Mouse (Mus musculus) urinary bladder, postnatal 10 days (tissue): ENCODE measurements around the gene Cnot9.
A peak's percentile ranks its signal among the peaks of the same experiment; 100 is the strongest.
"Not testable (repeated sequence)": the region's sequence is repeated elsewhere in the genome, so short reads cannot be mapped to it uniquely, and the experiment has no call there.

ENCODE experiments used
- DNase-seq: peaks from one replicate; pipeline ENCODE4 v3.0.0; 2022; ENCODE audit warnings: low spot score

Gene Cnot9

GRCm38 (mm10) chr1:74505721-74506464 lies at the start of gene Cnot9:
Cnot9 (plus strand) TSS chr1:74506058.
- DNase-seq = peak; percentile 99

- no peak for DNase-seq
Observed at GRCm38 (mm10) chr1:74460273-74460672, 45.6 kb upstream of the Cnot9 start.

- DNase-seq = no peak
Observed at GRCm38 (mm10) chr1:74485792-74486191, 20.1 kb upstream of the Cnot9 start.

GRCm38 (mm10) chr1:74501106-74501505 lies 4.8 kb upstream of the Cnot9 start:
- DNase-seq = no peak

- no peak for DNase-seq
Observed at GRCm38 (mm10) chr1:74505393-74505720, 501 bp upstream of the Cnot9 start.

GRCm38 (mm10) chr1:74506471-74506881 lies 618 bp downstream of the Cnot9 start:
- DNase-seq = peak; percentile 23

- DNase-seq = no peak
Observed at GRCm38 (mm10) chr1:74507780-74508179, 1.9 kb downstream of the Cnot9 start.

GRCm38 (mm10) chr1:74511306-74511705 lies 5.4 kb downstream of the Cnot9 start:
- DNase-seq = no peak

GRCm38 (mm10) chr1:74512999-74513398 lies 7.1 kb downstream of the Cnot9 start:
- not testable (repeated sequence) for DNase-seq

GRCm38 (mm10) chr1:74519875-74520274 lies 14.0 kb downstream of the Cnot9 start:
- DNase-seq = no peak

GRCm38 (mm10) chr1:74524746-74525145 lies 18.9 kb downstream of the Cnot9 start:
- DNase-seq = no peak

- DNase-seq = no peak
Observed at GRCm38 (mm10) chr1:74528589-74528988, 22.7 kb downstream of the Cnot9 start.

- DNase-seq = no peak
Observed at GRCm38 (mm10) chr1:74538650-74539049, 32.8 kb downstream of the Cnot9 start.

- DNase-seq = no peak
Observed at GRCm38 (mm10) chr1:74542451-74542961, 36.6 kb downstream of the Cnot9 start, which contains the start of gene Plcd4. Plcd4 (plus strand) TSS chr1:74542888.

GRCm38 (mm10) chr1:74544184-74544583 lies 38.3 kb downstream of the Cnot9 start, which contains the start of gene Usp37:
Usp37 (minus strand) TSS chr1:74544284.
- DNase-seq = no peak

GRCm38 (mm10) chr1:74559061-74559460 lies 53.2 kb downstream of the Cnot9 start:
- DNase-seq = no peak

GRCm38 (mm10) chr1:74565834-74566233 lies 60.0 kb downstream of the Cnot9 start:
- no peak for DNase-seq

GRCm38 (mm10) chr1:74569739-74570719 lies 64.2 kb downstream of the Cnot9 start:
- no peak for DNase-seq
